Mouse (Mus musculus) CH12.LX (cell line): ENCODE measurements around the gene Pkp3. TPM values are rescaled to one million over a fixed set of nuclear protein-coding genes. Genes with fewer than 3 reads are reported as not detected.

ENCODE experiments used
- DNase-seq: peaks from one replicate; pipeline ENCODE4 v3.0.0-alpha.2; 2013; ENCODE audit errors: extremely low read depth
- H3K27ac ChIP-seq: 2 replicates; pipeline ENCODE4 v1.5.1; 2012; ENCODE audit warnings: low read depth, mild to moderate bottlenecking, control low read depth, moderate library complexity; ENCODE audit not compliant: insufficient read depth
- H3K27me3 ChIP-seq: replicated peaks from 2 replicates; pipeline ENCODE3; 2012; ENCODE audit warnings: inconsistent platforms
- H3K36me3 ChIP-seq, 2 experiments: replicated peaks in 1 of 2; 2 replicates each; pipeline versions ENCODE3 to v1.6.1; 2012; ENCODE audit warnings: inconsistent platforms in 1 of 2, low read length in 1 of 2, mild to moderate bottlenecking in 1 of 2, mixed read lengths in 1 of 2, moderate library complexity in 1 of 2; ENCODE audit not compliant: control insufficient read depth in 1 of 2, insufficient read depth in 1 of 2
- H3K4me1 ChIP-seq, 2 experiments: 2 replicates each; pipeline ENCODE4 v1.6.1; 2012; ENCODE audit warnings: inconsistent platforms in 1 of 2, moderate library complexity in 1 of 2; ENCODE audit not compliant: insufficient read depth in 2 of 2, control insufficient read depth in 1 of 2
- H3K4me2 ChIP-seq: 2 replicates; pipeline ENCODE4 v1.6.1; 2012; ENCODE audit warnings: low read depth, mild to moderate bottlenecking, control low read depth; ENCODE audit not compliant: poor library complexity, insufficient read depth, severe bottlenecking
- H3K4me3 ChIP-seq, 3 experiments: fragments of 150-350 bp in 1 of 3; sonication (generic) in 1 of 3; replicated peaks in 1 of 3; 2 replicates each; pipeline versions ENCODE3 to v1.5.1; 2011 to 2012; ENCODE audit warnings: low read depth in 2 of 3, low read length in 2 of 3, mild to moderate bottlenecking in 2 of 3, moderate library complexity in 2 of 3, control low read depth in 1 of 3, improper control_type of control experiment in 1 of 3, inconsistent platforms in 1 of 3, mixed read lengths in 1 of 3; ENCODE audit not compliant: poor library complexity in 1 of 3
- H3K79me2 ChIP-seq: replicated peaks from 2 replicates; pipeline ENCODE4 v1.6.1; 2012; ENCODE audit warnings: mild to moderate bottlenecking, moderate library complexity; ENCODE audit not compliant: control insufficient read depth, poor library complexity, insufficient read depth, severe bottlenecking; ENCODE audit errors: extremely low read depth
- H3K9ac ChIP-seq: 2 replicates; pipeline ENCODE4 v1.6.1; 2012; ENCODE audit warnings: low read depth, mild to moderate bottlenecking, control low read depth, moderate library complexity; ENCODE audit not compliant: insufficient read depth
- H3K9me3 ChIP-seq: replicated peaks from 2 replicates; pipeline ENCODE3; 2012; ENCODE audit warnings: low read length, inconsistent platforms, mixed read lengths
- CHD1 ChIP-seq: IDR thresholded peaks from 2 replicates; pipeline ENCODE4 v1.6.1; 2012; ENCODE audit warnings: low read depth, low read length, improper control_type of control experiment, inconsistent platforms
- CTCF ChIP-seq, 2 experiments: IDR thresholded peaks in 1 of 2; conservative IDR thresholded peaks in 1 of 2; 2 replicates each; pipeline ENCODE4 v1.5.1; 2011 to 2012; ENCODE audit warnings: low read depth in 2 of 2, low read length in 2 of 2, improper control_type of control experiment in 1 of 2, inconsistent platforms in 1 of 2, mild to moderate bottlenecking in 1 of 2, moderate library complexity in 1 of 2
- E2F4 ChIP-seq: IDR thresholded peaks from 2 replicates; pipeline ENCODE4 v1.6.1; 2011; ENCODE audit warnings: low read depth, low read length, improper control_type of control experiment; ENCODE audit not compliant: insufficient replicate concordance
- ELF1 ChIP-seq: IDR thresholded peaks from 2 replicates; pipeline ENCODE4 v1.6.1; 2014; ENCODE audit warnings: low read depth, mild to moderate bottlenecking, inconsistent platforms, low read length, improper control_type of control experiment
- EP300 ChIP-seq: IDR thresholded peaks from 2 replicates; pipeline ENCODE4 v1.6.1; 2011; ENCODE audit warnings: low read length, improper control_type of control experiment
- ETS1 ChIP-seq: conservative IDR thresholded peaks from 2 replicates; pipeline ENCODE4 v1.6.1; 2012; ENCODE audit warnings: low read depth, mild to moderate bottlenecking, inconsistent platforms, low read length, improper control_type of control experiment, moderate library complexity
- GABPA ChIP-seq: IDR thresholded peaks from 2 replicates; pipeline ENCODE4 v1.6.1; 2012; ENCODE audit warnings: low read depth, low read length, improper control_type of control experiment, inconsistent platforms; ENCODE audit not compliant: insufficient replicate concordance
- KAT2A ChIP-seq: IDR thresholded peaks from 2 replicates; pipeline ENCODE4 v1.6.1; 2012; ENCODE audit warnings: low read length, improper control_type of control experiment, inconsistent platforms; ENCODE audit not compliant: insufficient replicate concordance
- MAZ ChIP-seq: IDR thresholded peaks from 2 replicates; pipeline ENCODE4 v1.6.1; 2012; ENCODE audit warnings: low read depth, mild to moderate bottlenecking, inconsistent platforms, low read length, improper control_type of control experiment, moderate library complexity
- POLR2A ChIP-seq: IDR thresholded peaks from 2 replicates; pipeline ENCODE4 v1.6.1; 2011; ENCODE audit warnings: low read depth, mild to moderate bottlenecking, improper control_type of control experiment, low read length
- POLR2AphosphoS2 ChIP-seq: IDR thresholded peaks from 2 replicates; pipeline ENCODE4 v1.6.1; 2011; ENCODE audit warnings: low read depth, low read length, improper control_type of control experiment
- RCOR1 ChIP-seq: conservative IDR thresholded peaks from 2 replicates; pipeline ENCODE4 v1.6.1; 2012; ENCODE audit warnings: low read depth, mild to moderate bottlenecking, inconsistent platforms, low read length, improper control_type of control experiment
- SIN3A ChIP-seq: IDR thresholded peaks from 2 replicates; pipeline ENCODE4 v1.6.1; 2012; ENCODE audit warnings: low read length, improper control_type of control experiment, inconsistent platforms
- TCF12 ChIP-seq: IDR thresholded peaks from 2 replicates; pipeline ENCODE4 v1.6.1; 2014; ENCODE audit warnings: low read depth, mild to moderate bottlenecking, inconsistent platforms, low read length, improper control_type of control experiment
- UBTF ChIP-seq: IDR thresholded peaks from 2 replicates; pipeline ENCODE4 v1.6.1; 2012; ENCODE audit warnings: low read depth, mild to moderate bottlenecking, inconsistent platforms, low read length, improper control_type of control experiment, moderate library complexity
- USF1 ChIP-seq: IDR thresholded peaks from 2 replicates; pipeline ENCODE4 v1.6.1; 2014; ENCODE audit warnings: low read depth, mild to moderate bottlenecking, inconsistent platforms, low read length, improper control_type of control experiment
- USF2 ChIP-seq: conservative IDR thresholded peaks from 2 replicates; pipeline ENCODE4 v1.6.1; 2011; ENCODE audit warnings: low read depth, low read length, improper control_type of control experiment
- ZC3H11A ChIP-seq: IDR thresholded peaks from 2 replicates; pipeline ENCODE4 v1.6.1; 2012; ENCODE audit warnings: low read depth, mild to moderate bottlenecking, inconsistent platforms, low read length, improper control_type of control experiment
- ZKSCAN1 ChIP-seq: IDR thresholded peaks from 2 replicates; pipeline ENCODE4 v1.6.1; 2012; ENCODE audit warnings: low read depth, inconsistent platforms, low read length, improper control_type of control experiment, borderline replicate concordance
- ZMIZ1 ChIP-seq: IDR thresholded peaks from 2 replicates; pipeline ENCODE4 v1.6.1; 2012; ENCODE audit warnings: low read depth, mild to moderate bottlenecking, inconsistent platforms, low read length, improper control_type of control experiment
- ZNF384 ChIP-seq: IDR thresholded peaks from 2 replicates; pipeline ENCODE4 v1.6.1; 2012; ENCODE audit warnings: low read depth, low read length, improper control_type of control experiment, inconsistent platforms
- dilution Hi-C: fragments of 300-500 bp; cut with MboI; formaldehyde crosslinking; loops from 2 replicates; pipeline ENCODE4 v1.14.3; 2020; ENCODE audit warnings: low sequenced_read_pairs; ENCODE audit not compliant: extremely low pct_unique_long_range_greater_than_20kb, extremely low pct_ligation_motif_present
- in situ Hi-C: fragments of 300-500 bp; cut with MboI; formaldehyde crosslinking; loops from 3 replicates; pipeline ENCODE4 v1.14.3; 2019; ENCODE audit warnings: low sequenced_read_pairs, low pct_ligation_motif_present, low pct_unique_long_range_greater_than_20kb, mixed read lengths
- polyA plus RNA-seq: library from polyadenylated mRNA; unstranded; fragments of >175 nt; gene quantifications from 2 replicates; pipeline ENCODE4 v1.2.1, GENCODE M21; 2012; ENCODE audit warnings: low read depth; ENCODE audit not compliant: insufficient read length
- total RNA-seq, 2 experiments: library from RNA; depleted of rRNA; stranded (reverse); fragments of 300-350 nt in 1 of 2; fragments of >200 nt in 1 of 2; gene quantifications; 2 replicates each; pipeline ENCODE4 v1.2.3; 2012 to 2014

Gene Pkp3
- total and polyA plus RNA-seq, 3 experiments: 25.3 to 63.1 (median 37.8) TPM

GRCm38 (mm10) chr7:141038090-141039032 lies 39.7 kb upstream of the Pkp3 start:
- H3K27me3 ChIP-seq: peaks cover 10% of the 10 kb centered on the region
- DNase-seq: no peak
- no peak for TF ChIP-seq ZKSCAN1
- H3K79me2 ChIP-seq: no peaks in the 10 kb centered on the region
- H3K36me3 ChIP-seq: no peaks in the 10 kb centered on the region
- peaks cover 3 to 11% of the 10 kb centered on the region in 2 experiments; a peak in 3 of 4 replicates for H3K4me1 ChIP-seq
- H3K9me3 ChIP-seq: peaks cover 6% of the 10 kb centered on the region
- in situ Hi-C loops (no loop called here), dilution Hi-C loops (no loop called here)
- no peak overlapping the region for H3K27ac ChIP-seq
- H3K4me2 ChIP-seq: no peak overlapping the region
- H3K4me3 ChIP-seq: no peak overlapping the region
- H3K9ac ChIP-seq: no peak overlapping the region

GRCm38 (mm10) chr7:141039386-141040107 lies 38.5 kb upstream of the Pkp3 start:
- in situ Hi-C loops: no loop called here
- no peak overlapping the region for H3K9ac ChIP-seq
- TF ChIP-seq UBTF (no peak), ZMIZ1 (no peak), KAT2A (no peak), USF1 (no peak), CHD1 (no peak), RCOR1 (no peak)
- TF ChIP-seq, all 38 proteins: peak for 0
- Histone ChIP-seq H3K27me3 (peaks cover 10% of the 10 kb centered on the region), H3K4me2 (no peak overlapping the region), H3K4me3 (no peak overlapping the region), H3K9me3 (peaks cover 6% of the 10 kb centered on the region), H3K36me3 (no peaks in the 10 kb centered on the region), H3K4me1 (peaks cover 3 to 11% of the 10 kb centered on the region in 2 experiments; a peak in 3 of 4 replicates), H3K79me2 (no peaks in the 10 kb centered on the region), H3K27ac (no peak overlapping the region)
- DNase-seq: no peak
- dilution Hi-C loops: no loop called here

- in situ Hi-C loops: no loop called here
- H3K36me3 ChIP-seq: no peaks in the 10 kb centered on the region
- DNase-seq: no peak
- no peak overlapping the region for H3K27ac ChIP-seq
- no peak overlapping the region for H3K4me2 ChIP-seq
- no peak overlapping the region for H3K4me3 ChIP-seq
- peaks cover 6% of the 10 kb centered on the region for H3K9me3 ChIP-seq
- H3K27me3 ChIP-seq: peaks cover 11% of the 10 kb centered on the region
- no peak overlapping the region for H3K9ac ChIP-seq
- H3K79me2 ChIP-seq: no peaks in the 10 kb centered on the region
- dilution Hi-C loops: no loop called here
- peaks cover 3 to 11% of the 10 kb centered on the region in 2 experiments; a peak in 3 of 4 replicates for H3K4me1 ChIP-seq
- no peak for TF ChIP-seq TCF12
- no peak for TF ChIP-seq ZNF384
- no peak for TF ChIP-seq UBTF
- no peak for TF ChIP-seq ZC3H11A
- no peak for TF ChIP-seq POLR2A
- no peak for TF ChIP-seq GABPA
- no peak for TF ChIP-seq EP300
- TF ChIP-seq ETS1: no peak
- TF ChIP-seq POLR2AphosphoS2: no peak
- no peak for TF ChIP-seq USF2
- no peak for TF ChIP-seq SIN3A
- TF ChIP-seq CHD1: no peak
- TF ChIP-seq MAZ: no peak
- TF ChIP-seq CTCF (conservative IDR thresholded peaks at IDR 0.05 in 1 of 2, IDR thresholded peaks at IDR 0.05 in 1 of 2; ENCODE audit: low read depth in 2 of 2, low read length in 2 of 2): no peak
- TF ChIP-seq ELF1: no peak
- TF ChIP-seq E2F4: no peak
These were observed 37.0 kb upstream of the Pkp3 start for GRCm38 (mm10) chr7:141040867-141041606.
